In the genomic region with DNA sequence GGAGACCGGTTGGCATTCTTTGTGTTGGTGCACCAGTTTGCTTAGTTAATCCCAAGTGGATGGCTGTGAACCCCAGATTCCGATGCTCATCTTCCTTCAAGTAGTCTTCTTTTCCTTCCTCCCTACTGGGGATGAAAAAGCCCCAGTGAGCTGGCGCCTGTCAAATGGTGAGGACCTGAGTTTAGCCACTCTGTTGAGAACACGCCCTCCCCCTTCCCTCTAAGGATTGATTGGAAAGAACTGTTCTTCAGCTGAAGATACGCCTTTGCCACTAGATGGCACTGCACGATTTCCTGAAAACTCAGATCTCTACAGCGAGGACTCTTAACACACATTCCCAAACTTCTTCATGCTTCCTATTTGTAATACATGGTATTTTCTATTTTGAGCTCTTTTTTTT, we compare ENCODE assay signal across 7 mouse cellular contexts. TPM values are rescaled to one million over a fixed set of nuclear protein-coding genes. Genes with fewer than 3 reads are reported as not detected.
DNase-seq lines count a peak whose midpoint lies in the region; ATAC-seq and TF ChIP-seq lines count a peak whose summit lies in the region.

No protein-coding gene starts in this region.

- peak; percentile 46 for DNase-seq in WW6 (ENCODE audit: low read depth, low spot score)
- peak; percentile 52 to 68 for DNase-seq in cerebellum, postnatal 36 days
- peak; percentile 36 to 53 (median 46) for DNase-seq in liver, embryonic 14.5 days (ENCODE audit: low read depth in 3 of 3, low spot score in 3 of 3)
- peak; percentile 56 for DNase-seq in right cerebral cortex, adult 18-20 months

- no peak overlapping the region for H3K4me3 ChIP-seq in ES-Bruce4 (ENCODE audit: low read depth, low read length)
- H3K4me3 ChIP-seq in kidney, embryonic 14.5 days (ENCODE audit: low read length): no peak overlapping the region
- H3K4me3 ChIP-seq in liver, embryonic 14.5 days (ENCODE audit: insufficient read depth in 1 of 2, low read depth in 2 of 2, low read length in 2 of 2): no peak overlapping the region

- 22% methylated on average over 7 of the region's 7 CpGs for WGBS in kidney, embryonic 14.5 days
- WGBS in liver, embryonic 14.5 days (ENCODE audit: insufficient replicate concordance): 25% methylated on average over 7 of the region's 7 CpGs

- H3K27ac ChIP-seq in ES-Bruce4 (ENCODE audit: insufficient read depth, low read length): no peak overlapping the region
- no peak overlapping the region for H3K27ac ChIP-seq in kidney, embryonic 14.5 days (ENCODE audit: low read depth, low read length)
- H3K27ac ChIP-seq in liver, embryonic 14.5 days: no peak overlapping the region

- no peaks in the 10 kb centered on the region for H3K9me3 ChIP-seq in ES-Bruce4 (replicated peaks; ENCODE audit: control insufficient read depth, insufficient read depth, low read length, poor library complexity, severe bottlenecking)
- no peaks in the 10 kb centered on the region for H3K9me3 ChIP-seq in kidney, embryonic 14.5 days (ENCODE audit: control insufficient read depth, low read length)
- H3K9me3 ChIP-seq in liver, embryonic 14.5 days (ENCODE audit: control insufficient read depth, low read length): no peaks in the 10 kb centered on the region

- H3K9ac ChIP-seq in ES-Bruce4 (ENCODE audit: low read depth, poor library complexity, severe bottlenecking): no peak overlapping the region
- H3K9ac ChIP-seq in kidney, embryonic 14.5 days (ENCODE audit: low read depth, low read length): no peak overlapping the region
- H3K9ac ChIP-seq in liver, embryonic 14.5 days (replicated peaks): no peak overlapping the region

- no peak overlapping the region for H3K4me2 ChIP-seq in kidney, embryonic 14.5 days (replicated peaks; ENCODE audit: low read depth, low read length)
- H3K4me2 ChIP-seq in liver, embryonic 14.5 days (ENCODE audit: low read depth): no peak overlapping the region

- peaks cover 20% of the 10 kb centered on the region for H3K36me3 ChIP-seq in ES-Bruce4 (ENCODE audit: control insufficient read depth, insufficient read depth, low read length, poor library complexity, severe bottlenecking)
- H3K36me3 ChIP-seq in kidney, embryonic 14.5 days (ENCODE audit: control insufficient read depth, insufficient read depth, low read length): peaks cover 19% of the 10 kb centered on the region; the same call in 1 of the 2 replicates
- H3K36me3 ChIP-seq in liver, embryonic 14.5 days (replicated peaks; ENCODE audit: control insufficient read depth, insufficient read depth, low read depth): peaks cover 5% of the 10 kb centered on the region; the same call in 1 of the 2 replicates

- TF ChIP-seq POLR2A in ES-Bruce4 (IDR thresholded peaks at IDR 0.05; ENCODE audit: insufficient read depth, low read length): no peak

- H3K27me3 ChIP-seq in ES-Bruce4 (ENCODE audit: control insufficient read depth, insufficient read depth, low read length, poor library complexity, severe bottlenecking): no peaks in the 10 kb centered on the region
- H3K27me3 ChIP-seq in kidney, embryonic 14.5 days (ENCODE audit: control insufficient read depth, insufficient read depth, low read length): no peaks in the 10 kb centered on the region
- H3K27me3 ChIP-seq in liver, embryonic 14.5 days (ENCODE audit: control insufficient read depth, insufficient read depth, low read length): no peaks in the 10 kb centered on the region

- TF ChIP-seq CTCF in ES-Bruce4 (IDR thresholded peaks at IDR 0.05; ENCODE audit: low read depth, low read length): peak; percentile 32
- peak; percentile 79 for TF ChIP-seq CTCF in liver, embryonic 14.5 days (IDR thresholded peaks at IDR 0.05; ENCODE audit: low read depth)

- H3K4me1 ChIP-seq in ES-Bruce4 (ENCODE audit: control insufficient read depth, insufficient read depth, low read length): peaks cover 2% of the 10 kb centered on the region
- H3K4me1 ChIP-seq in kidney, embryonic 14.5 days (ENCODE audit: control insufficient read depth, insufficient read depth, low read length): no peaks in the 10 kb centered on the region
- H3K4me1 ChIP-seq in liver, embryonic 14.5 days (replicated peaks; ENCODE audit: control insufficient read depth in 2 of 2, insufficient read depth in 2 of 2, low read length in 1 of 2): 0 out of 4 replicates have a peak, but pooled peaks cover 0 to 2% of the 10 kb centered on the region in 2 experiments

- peak; percentile 83 for ATAC-seq in granulocyte monocyte progenitor cell, adult 5-6 weeks (replicated peaks; ENCODE audit: poor library complexity, severe bottlenecking)
- ATAC-seq in kidney, embryonic 14.5 days (ENCODE audit: low FRiP score, low TSS enrichment): peak; percentile 35; the same call in 1 of the 2 replicates
- ATAC-seq in liver, embryonic 14.5 days (ENCODE audit: insufficient read depth): peak; percentile 62; the same call in 1 of the 2 replicates

- no peak for TF ChIP-seq EP300 in ES-Bruce4 (IDR thresholded peaks at IDR 0.05; ENCODE audit: insufficient read depth, low read depth, low read length)
- TF ChIP-seq EP300 in liver, embryonic 14.5 days (IDR thresholded peaks at IDR 0.05; ENCODE audit: low read depth): no peak

RNA-seq across cellular contexts. Expression of a gene that starts 29.1 kb away (rescaled TPM):
- polyA plus RNA-seq in ES-Bruce4 (2011; ENCODE audit: insufficient read depth, insufficient read length, low read depth, missing spikeins): 38.2 and 38.8 TPM in 2 replicates
- 95.5 and 117 TPM in 2 replicates for total RNA-seq in granulocyte monocyte progenitor cell, adult 5-6 weeks (2014; fragmentation: Nextera tagmentation)
- 28.7 and 33.8 TPM in 2 replicates for total RNA-seq in granulocyte monocyte progenitor cell, adult 5-6 weeks (2017)
- polyA plus RNA-seq in kidney, embryonic 14.5 days (2014; fragmentation: Nextera tagmentation; extraction: Ambion mirVana): 19.5 and 31.2 TPM in 2 replicates
- 9.6 and 10.9 TPM in 2 replicates for polyA plus RNA-seq in liver, embryonic 14.5 days (2012; rRNA removed)
- polyA plus RNA-seq in liver, embryonic 14.5 days (2014; fragmentation: Nextera tagmentation; extraction: Ambion mirVana): 10.2 and 12.6 TPM in 2 replicates

RNA-seq across cellular contexts. Expression of a gene that starts 29.2 kb away (rescaled TPM):
- polyA plus RNA-seq in ES-Bruce4 (2011; ENCODE audit: insufficient read depth, insufficient read length, low read depth, missing spikeins): 49.9 and 62.6 TPM in 2 replicates
- 36.7 and 44.7 TPM in 2 replicates for total RNA-seq in granulocyte monocyte progenitor cell, adult 5-6 weeks (2014; fragmentation: Nextera tagmentation)
- total RNA-seq in granulocyte monocyte progenitor cell, adult 5-6 weeks (2017): 37.2 and 54.8 TPM in 2 replicates
- polyA plus RNA-seq in kidney, embryonic 14.5 days (2014; fragmentation: Nextera tagmentation; extraction: Ambion mirVana): 61.3 and 66.4 TPM in 2 replicates
- 13.0 and 18.6 TPM in 2 replicates for polyA plus RNA-seq in liver, embryonic 14.5 days (2012; rRNA removed)
- polyA plus RNA-seq in liver, embryonic 14.5 days (2014; fragmentation: Nextera tagmentation; extraction: Ambion mirVana): 23.6 and 28.4 TPM in 2 replicates
